Mouse (Mus musculus) intestine, embryonic 15.5 days (tissue): ENCODE data around the gene Churc1. TPM values are rescaled to one million over a fixed set of nuclear protein-coding genes. Genes with fewer than 3 reads are reported as not detected.

Experiments used
- ATAC-seq: fragments of 200-750 bp; cut with Nextera tagmentation; 2 replicates; pipeline ENCODE4 v1.8.0; 2017; ENCODE audit warnings: moderate TSS enrichment, moderate library complexity
- H3K27ac ChIP-seq: fragments of 300-500 bp; sonication (generic); 2 replicates; pipeline ENCODE4 v1.5.1; 2015; ENCODE audit warnings: mild to moderate bottlenecking, inconsistent platforms
- H3K27me3 ChIP-seq: fragments of 300-500 bp; sonication (generic); replicated peaks from 2 replicates; pipeline ENCODE4 v1.6.1; 2015; ENCODE audit warnings: inconsistent platforms
- H3K36me3 ChIP-seq: fragments of 300-500 bp; sonication (generic); 2 replicates; pipeline ENCODE4 v1.6.1; 2015; ENCODE audit warnings: inconsistent platforms
- H3K4me1 ChIP-seq: fragments of 300-500 bp; sonication (generic); replicated peaks from 2 replicates; pipeline ENCODE4 v1.6.1; 2015; ENCODE audit warnings: inconsistent platforms
- H3K4me2 ChIP-seq: fragments of 300-500 bp; sonication (generic); replicated peaks from 2 replicates; pipeline ENCODE4 v1.6.1; 2015; ENCODE audit warnings: mild to moderate bottlenecking, inconsistent platforms
- H3K4me3 ChIP-seq: fragments of 300-500 bp; sonication (generic); replicated peaks from 2 replicates; pipeline ENCODE4 v1.5.1; 2015; ENCODE audit warnings: inconsistent platforms
- H3K9ac ChIP-seq: fragments of 300-500 bp; sonication (generic); 2 replicates; pipeline ENCODE4 v1.6.1; 2015; ENCODE audit warnings: inconsistent platforms
- H3K9me3 ChIP-seq: fragments of 300-500 bp; sonication (generic); 2 replicates; pipeline ENCODE4 v1.6.1; 2016; ENCODE audit warnings: inconsistent platforms
- WGBS: fragments of 180-500 bp; shearing (Covaris S2); methylation state at CpG from one replicate; pipeline ENCODE4 v1.1.7; 2015; 5-methylcytosine and 5-hydroxymethylcytosine counted together
- polyA plus RNA-seq: library from polyadenylated mRNA; unstranded; fragments of >200 nt; fragmentation: Nextera tagmentation; extraction: Ambion mirVana; gene quantifications from 2 replicates; pipeline ENCODE4 v1.2.1, GENCODE M21; 2015

Churc1 gene
- polyA plus RNA-seq = 107 and 147 TPM in 2 replicates

- Histone ChIP-seq H3K4me1 (peaks cover 6% of the 10 kb centered on the region; the same call in 1 of the 2 replicates), H3K4me3 (peak within 1 kb of the TSS; percentile 60), H3K36me3 (no peaks in the 10 kb centered on the region), H3K27me3 (no peaks in the 10 kb centered on the region), H3K9me3 (no peaks in the 10 kb centered on the region), H3K9ac (peak within 1 kb of the TSS; percentile 56), H3K4me2 (peak within 1 kb of the TSS; percentile 74), H3K27ac (0 out of 2 replicates have a peak within 1 kb of the TSS, but pooled peaks have one; percentile 61)
- WGBS = under 1% methylated on average over 31 of the region's 31 CpGs
- ATAC-seq = peak; percentile 99
Observed at GRCm38 (mm10) chr12:76765354-76765851, at the start of gene Churc1, which contains the start of gene Fntb. Gene Churc1 (plus strand): TSS chr12:76765538. Gene Fntb (plus strand): TSS chr12:76765589.

- Histone ChIP-seq H3K9me3 (no peaks in the 10 kb centered on the region), H3K9ac (no peak overlapping the region), H3K27ac (no peak overlapping the region), H3K4me3 (no peak overlapping the region), H3K27me3 (no peaks in the 10 kb centered on the region), H3K4me2 (no peak overlapping the region), H3K36me3 (no peaks in the 10 kb centered on the region), H3K4me1 (no peaks in the 10 kb centered on the region)
- WGBS = 77% methylated on average over 4 of the region's 4 CpGs
- ATAC-seq = no peak
Observed at GRCm38 (mm10) chr12:76718384-76718783, 47.0 kb upstream of the Churc1 start.

GRCm38 (mm10) chr12:76720572-76720971 lies 44.8 kb upstream of the Churc1 start:
- Histone ChIP-seq H3K36me3 (no peaks in the 10 kb centered on the region), H3K27ac (no peak overlapping the region), H3K4me3 (no peak overlapping the region), H3K4me2 (no peak overlapping the region), H3K27me3 (no peaks in the 10 kb centered on the region), H3K9ac (no peak overlapping the region), H3K4me1 (no peaks in the 10 kb centered on the region), H3K9me3 (no peaks in the 10 kb centered on the region)
- no peak for ATAC-seq

GRCm38 (mm10) chr12:76722026-76722425 lies 43.3 kb upstream of the Churc1 start:
- WGBS = 69% methylated on average over 3 of the region's 3 CpGs
- no peaks in the 10 kb centered on the region for H3K36me3 ChIP-seq
- no peak for ATAC-seq

GRCm38 (mm10) chr12:76727955-76728354 lies 37.4 kb upstream of the Churc1 start:
- WGBS = 77% methylated on average over 4 of the region's 4 CpGs
- no peak overlapping the region for H3K4me3 ChIP-seq
- no peak overlapping the region for H3K27ac ChIP-seq
- ATAC-seq = no peak
- no peaks in the 10 kb centered on the region for H3K4me1 ChIP-seq
- H3K36me3 ChIP-seq = no peaks in the 10 kb centered on the region
- H3K27me3 ChIP-seq = no peaks in the 10 kb centered on the region
- H3K4me2 ChIP-seq = no peak overlapping the region
- H3K9me3 ChIP-seq = no peaks in the 10 kb centered on the region
- H3K9ac ChIP-seq = no peak overlapping the region

More at GRCm38 (mm10) chr12:76722026-76722425, 43.3 kb upstream of the Churc1 start:
- Histone ChIP-seq H3K9me3 (no peaks in the 10 kb centered on the region), H3K4me1 (no peaks in the 10 kb centered on the region), H3K27me3 (no peaks in the 10 kb centered on the region), H3K4me3 (no peak overlapping the region), H3K9ac (no peak overlapping the region), H3K4me2 (no peak overlapping the region), H3K27ac (no peak overlapping the region)

GRCm38 (mm10) chr12:76750866-76751459 lies 14.4 kb upstream of the Churc1 start:
- Histone ChIP-seq H3K9me3 (no peaks in the 10 kb centered on the region), H3K4me3 (no peak overlapping the region), H3K36me3 (no peaks in the 10 kb centered on the region), H3K9ac (no peak overlapping the region), H3K4me1 (no peaks in the 10 kb centered on the region), H3K27me3 (no peaks in the 10 kb centered on the region), H3K4me2 (no peak overlapping the region), H3K27ac (no peak overlapping the region)
- WGBS = 83% methylated on average over 16 of the region's 16 CpGs
- no peak for ATAC-seq

- Histone ChIP-seq H3K9me3 (no peaks in the 10 kb centered on the region), H3K4me1 (no peaks in the 10 kb centered on the region), H3K4me2 (no peak overlapping the region), H3K27me3 (no peaks in the 10 kb centered on the region), H3K36me3 (no peaks in the 10 kb centered on the region), H3K9ac (no peak overlapping the region), H3K27ac (no peak overlapping the region), H3K4me3 (no peak overlapping the region)
- no peak for ATAC-seq
- 49% methylated on average over 14 of the region's 14 CpGs for WGBS
Observed at GRCm38 (mm10) chr12:76752652-76753318, 12.6 kb upstream of the Churc1 start.

GRCm38 (mm10) chr12:76765901-76766630 lies 728 bp downstream of the Churc1 start:
- Histone ChIP-seq H3K4me1 (peaks cover 6% of the 10 kb centered on the region; the same call in 1 of the 2 replicates), H3K27me3 (no peaks in the 10 kb centered on the region), H3K9ac (peak overlapping the region; percentile 56), H3K4me2 (peak overlapping the region; percentile 74), H3K36me3 (no peaks in the 10 kb centered on the region), H3K27ac (no peak overlapping the region), H3K9me3 (no peaks in the 10 kb centered on the region), H3K4me3 (peak overlapping the region; percentile 60)
- 31% methylated on average over 20 of the region's 20 CpGs for WGBS
- ATAC-seq = peak; percentile 27

- Histone ChIP-seq H3K9me3 (no peaks in the 10 kb centered on the region), H3K4me3 (no peak overlapping the region), H3K4me2 (no peak overlapping the region), H3K27me3 (no peaks in the 10 kb centered on the region), H3K9ac (no peak overlapping the region), H3K27ac (no peak overlapping the region), H3K36me3 (no peaks in the 10 kb centered on the region), H3K4me1 (peaks cover 4% of the 10 kb centered on the region; the same call in 1 of the 2 replicates)
- ATAC-seq = no peak
- 88% methylated on average over 5 of the region's 5 CpGs for WGBS
Observed at GRCm38 (mm10) chr12:76770841-76771500, 5.6 kb downstream of the Churc1 start.

- 84% methylated on average over 5 of the region's 5 CpGs for WGBS
- no peaks in the 10 kb centered on the region for H3K9me3 ChIP-seq
Observed at GRCm38 (mm10) chr12:76771540-76771939, 6.2 kb downstream of the Churc1 start.

GRCm38 (mm10) chr12:76774652-76775051 lies 9.3 kb downstream of the Churc1 start:
- no peaks in the 10 kb centered on the region for H3K4me1 ChIP-seq
- no peaks in the 10 kb centered on the region for H3K27me3 ChIP-seq
- 68% methylated on average over 3 of the region's 3 CpGs for WGBS
- no peaks in the 10 kb centered on the region for H3K9me3 ChIP-seq
- no peaks in the 10 kb centered on the region; the same call in 1 of the 2 replicates for H3K36me3 ChIP-seq
- H3K4me3 ChIP-seq = no peak overlapping the region
- H3K9ac ChIP-seq = no peak overlapping the region
- no peak for ATAC-seq
- no peak overlapping the region for H3K4me2 ChIP-seq
- H3K27ac ChIP-seq = no peak overlapping the region

More at GRCm38 (mm10) chr12:76771540-76771939, 6.2 kb downstream of the Churc1 start:
- no peak for ATAC-seq
- Histone ChIP-seq H3K4me1 (no peaks in the 10 kb centered on the region), H3K27me3 (no peaks in the 10 kb centered on the region), H3K4me2 (no peak overlapping the region), H3K9ac (no peak overlapping the region), H3K27ac (no peak overlapping the region), H3K36me3 (no peaks in the 10 kb centered on the region; the same call in 1 of the 2 replicates), H3K4me3 (no peak overlapping the region)

- no peak overlapping the region for H3K27ac ChIP-seq
- H3K27me3 ChIP-seq = no peaks in the 10 kb centered on the region
- ATAC-seq = no peak
- H3K4me2 ChIP-seq = no peak overlapping the region
- H3K36me3 ChIP-seq = no peaks in the 10 kb centered on the region; the same call in 1 of the 2 replicates
- H3K9ac ChIP-seq = no peak overlapping the region
- no peak overlapping the region for H3K4me3 ChIP-seq
- no peaks in the 10 kb centered on the region for H3K4me1 ChIP-seq
- no peaks in the 10 kb centered on the region for H3K9me3 ChIP-seq
- WGBS = 78% methylated on average over 4 of the region's 4 CpGs
Observed at GRCm38 (mm10) chr12:76775132-76775531, 9.8 kb downstream of the Churc1 start.
